Mouse (Mus musculus): ENCODE data around the gene Slc2a10.

DNA sequence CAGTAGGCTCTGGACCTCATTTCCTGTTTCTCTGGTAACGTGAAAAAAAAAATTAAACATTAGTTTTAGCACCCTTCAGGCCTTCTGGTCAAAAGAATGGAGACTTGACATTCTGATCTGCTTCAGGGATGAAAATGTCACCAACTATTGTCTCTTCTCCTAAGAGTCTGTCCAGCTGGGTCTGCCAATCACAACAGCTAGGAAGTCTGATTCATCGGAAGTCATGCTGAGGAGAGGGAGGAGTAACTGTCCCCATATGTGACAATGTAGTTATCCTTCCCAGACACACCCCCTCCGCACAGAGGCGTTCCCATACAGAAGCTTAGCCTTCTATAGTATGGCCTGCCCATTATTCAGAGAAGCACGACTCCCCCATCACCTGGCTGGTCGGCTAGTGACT is 65.3 kb downstream of the Slc2a10 start:
- TF ChIP-seq CTCF (IDR thresholded peaks at IDR 0.05; ENCODE audit: extremely low read depth, insufficient read length, insufficient replicate concordance, low read depth, low read length) (no peak), POLR2A (IDR thresholded peaks at IDR 0.05; ENCODE audit: low read depth, low read length) (no peak)
